Mouse (Mus musculus): ENCODE results near the gene Bach2. TPM values are rescaled to one million over a fixed set of nuclear protein-coding genes. Genes with fewer than 3 reads are reported as not detected.
A peak's percentile ranks its signal among the peaks of the same experiment; 100 is the strongest.

Gene Bach2
- polyA plus RNA-seq, 1 experiment from 2014 or later: 27.7 TPM

DNA sequence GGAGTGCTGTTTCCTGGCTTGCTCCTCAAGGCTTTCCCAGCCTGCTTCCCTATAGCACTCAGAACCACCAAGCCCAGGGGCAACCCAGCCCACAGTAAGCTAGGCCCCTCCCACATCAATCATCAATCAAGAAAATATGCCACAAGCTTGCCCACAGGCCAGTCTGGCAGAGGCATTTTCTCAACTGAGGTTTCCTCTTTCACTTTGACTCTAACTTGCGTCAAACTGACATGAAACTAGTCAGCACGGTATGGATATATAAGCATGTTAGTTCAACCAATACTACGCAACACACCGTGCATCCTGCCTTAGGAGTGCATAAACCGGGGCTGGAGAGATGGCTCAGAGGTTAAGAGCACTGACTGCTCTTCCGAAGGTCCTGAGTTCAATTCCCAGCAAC is 349.6 kb downstream of the Bach2 start:
- no peaks in the 10 kb centered on the region for H3K4me1 ChIP-seq
- 93% methylated on average over 6 of the region's 6 CpGs for WGBS
- no peak overlapping the region for H3K27ac ChIP-seq
- no peaks in the 10 kb centered on the region for H3K9me3 ChIP-seq
- no peaks in the 10 kb centered on the region for H3K36me3 ChIP-seq (replicated peaks)
- no peaks in the 10 kb centered on the region for H3K27me3 ChIP-seq
- no peak for ATAC-seq (ENCODE audit: low FRiP score)
- no peak overlapping the region for H3K9ac ChIP-seq
- H3K4me3 ChIP-seq (replicated peaks): no peak overlapping the region
- H3K4me2 ChIP-seq: no peak overlapping the region

DNA sequence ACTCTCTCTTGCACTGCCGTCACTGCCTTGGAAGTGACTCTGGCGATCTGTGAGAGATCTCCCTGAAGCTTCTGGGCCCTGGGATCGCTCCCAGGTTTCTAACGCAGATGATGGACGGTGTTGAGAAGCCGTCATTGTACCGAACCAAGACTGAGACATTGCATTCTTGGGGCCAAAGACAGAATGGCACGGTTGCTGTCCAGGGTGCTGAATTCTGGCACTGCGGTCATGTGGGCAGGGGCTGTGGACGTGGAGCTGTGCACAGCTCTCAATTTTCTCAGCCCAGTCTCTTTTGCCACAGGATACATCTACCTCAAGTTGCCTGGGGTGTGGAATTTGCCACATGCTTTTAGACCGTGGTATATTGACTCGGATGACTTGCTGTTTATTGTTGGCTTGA is 362.5 kb downstream of the Bach2 start:
- 26% methylated on average over 12 of the region's 12 CpGs for WGBS
- no peak overlapping the region for H3K27ac ChIP-seq
- H3K9me3 ChIP-seq: no peaks in the 10 kb centered on the region
- no peak overlapping the region for H3K4me3 ChIP-seq (replicated peaks)
- ATAC-seq (ENCODE audit: low FRiP score): no peak
- H3K36me3 ChIP-seq (replicated peaks): no peaks in the 10 kb centered on the region
- no peaks in the 10 kb centered on the region for H3K27me3 ChIP-seq
- H3K4me1 ChIP-seq: no peaks in the 10 kb centered on the region
- no peak overlapping the region for H3K4me2 ChIP-seq
- no peak overlapping the region for H3K9ac ChIP-seq

GRCm38 (mm10) chr4:32602660-32603059 is 364.1 kb downstream of the Bach2 start, which contains the start of gene Gja10:
Gene Gja10 (minus strand): TSS chr4:32602760.
- H3K9ac ChIP-seq: no peak within 1 kb of the TSS
- no peak within 1 kb of the TSS for H3K4me3 ChIP-seq (replicated peaks)
- H3K36me3 ChIP-seq (replicated peaks): no peaks in the 10 kb centered on the region
- no peaks in the 10 kb centered on the region for H3K9me3 ChIP-seq
- H3K27ac ChIP-seq: no peak within 1 kb of the TSS
- 76% methylated on average over 3 of the region's 3 CpGs for WGBS
- no peak for ATAC-seq (ENCODE audit: low FRiP score)
- H3K4me2 ChIP-seq: no peak within 1 kb of the TSS
- no peaks in the 10 kb centered on the region for H3K27me3 ChIP-seq
- no peaks in the 10 kb centered on the region for H3K4me1 ChIP-seq

DNA sequence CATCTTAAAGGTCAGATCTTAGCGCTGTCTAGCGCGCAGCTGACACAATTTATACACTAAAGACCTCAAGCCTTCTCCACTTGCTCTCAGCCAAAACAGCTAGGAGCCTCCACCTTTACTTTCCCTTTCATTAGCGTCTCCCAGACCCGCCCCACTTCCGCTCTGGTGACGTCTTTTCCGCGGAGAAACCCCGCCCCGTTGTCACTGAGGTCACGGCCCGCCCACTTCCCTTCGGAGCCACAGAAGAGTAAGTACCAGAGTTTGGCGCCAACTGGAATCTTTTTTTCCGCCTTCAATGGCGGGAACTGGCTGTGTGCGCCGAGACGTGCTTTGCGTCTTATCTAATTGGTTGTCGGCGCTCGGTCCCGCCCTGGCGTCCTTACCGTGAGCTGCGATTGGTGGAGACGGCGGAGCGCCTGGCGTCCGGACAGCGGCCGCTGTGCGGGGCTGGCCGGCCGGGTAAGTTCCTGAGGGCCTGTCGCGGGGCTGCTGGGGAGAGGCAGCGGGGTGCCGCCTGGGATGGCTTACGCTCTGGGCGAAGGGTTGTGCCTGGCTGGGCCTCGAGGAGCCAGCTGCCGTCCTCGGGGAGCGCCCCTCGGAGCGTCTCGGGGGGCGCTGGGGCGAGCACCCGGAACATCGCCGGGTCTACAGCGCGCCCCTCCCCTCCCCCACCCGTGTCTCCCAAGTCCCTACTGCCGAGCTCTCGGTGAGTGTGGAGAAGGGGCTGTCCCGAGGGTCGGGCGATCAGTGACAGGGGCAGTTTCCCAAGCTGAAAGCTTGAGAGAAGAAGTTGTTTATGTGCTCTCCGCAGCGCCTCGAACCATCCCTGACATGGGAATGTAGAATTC is 376.7 kb downstream of the Bach2 start, which contains the start of gene Casp8ap2:
Casp8ap2 (plus strand) TSS at position 418 of the 848 bp plus-strand sequence.
- ATAC-seq (ENCODE audit: low FRiP score): peak; percentile 99

GRCm38 (mm10) chr4:32621637-32622036 is 383.0 kb downstream of the Bach2 start:
- no peak overlapping the region for H3K9ac ChIP-seq

More for the DNA sequence above, 376.7 kb downstream of the Bach2 start, which contains the start of gene Casp8ap2:
- Histone ChIP-seq H3K4me1 (peaks cover 19% of the 10 kb centered on the region), H3K27me3 (no peaks in the 10 kb centered on the region), H3K36me3 (replicated peaks) (no peaks in the 10 kb centered on the region), H3K9me3 (no peaks in the 10 kb centered on the region), H3K27ac (peak within 1 kb of the TSS; percentile 84), H3K4me3 (replicated peaks) (peak within 1 kb of the TSS; percentile 90), H3K9ac (peak within 1 kb of the TSS; percentile 87), H3K4me2 (peak within 1 kb of the TSS; percentile 75)
- under 1% methylated on average over 67 of the region's 67 CpGs for WGBS

More at GRCm38 (mm10) chr4:32621637-32622036, 383.0 kb downstream of the Bach2 start:
- H3K27ac ChIP-seq: no peak overlapping the region
- H3K4me3 ChIP-seq (replicated peaks): no peak overlapping the region
- no peak for ATAC-seq (ENCODE audit: low FRiP score)
- peaks cover 11% of the 10 kb centered on the region; the same call in 1 of the 2 replicates for H3K36me3 ChIP-seq (replicated peaks)
- peaks cover 9% of the 10 kb centered on the region for H3K4me1 ChIP-seq
- no peak overlapping the region for H3K4me2 ChIP-seq
- H3K9me3 ChIP-seq: no peaks in the 10 kb centered on the region
- no peaks in the 10 kb centered on the region for H3K27me3 ChIP-seq

Data from forebrain, embryonic 12.5 days (tissue).